Mouse (Mus musculus): ENCODE measurements at regions not wholly inside any gene's neighbourhood (a gene's known extent, or its start where the extent isn't known, plus 50 kb on each side); places are given as distances from the start of the nearest gene placed in this dataset.

DNA sequence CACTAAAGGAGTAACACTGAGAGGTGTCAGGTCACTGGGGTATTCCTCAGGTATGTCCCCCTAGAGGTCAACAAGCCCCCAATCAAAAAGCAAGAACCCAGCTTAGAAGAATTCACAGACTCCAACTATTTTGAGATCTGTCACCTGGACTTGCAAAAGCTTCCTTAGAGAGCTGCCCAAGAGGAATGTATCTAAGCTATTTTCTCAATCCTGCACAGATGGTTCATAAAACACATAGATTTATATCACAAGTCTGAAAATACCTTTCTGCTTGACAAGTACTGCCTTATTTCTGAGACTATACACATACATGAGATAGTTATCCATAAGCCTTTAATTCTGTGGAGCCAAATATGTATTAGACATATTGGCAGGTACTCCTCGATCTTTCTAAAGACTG is 342.1 kb upstream of the Klf6 start:
- TF ChIP-seq CTCF (IDR thresholded peaks at IDR 0.05; ENCODE audit: extremely low read depth, insufficient read depth, insufficient read length, insufficient replicate concordance) (no peak), POLR2A (IDR thresholded peaks at IDR 0.05; ENCODE audit: low read depth, low read length) (no peak)
